Mouse (Mus musculus) embryonic stem cell, embryonic (primary cell): Measurements from ENCODE around the gene Kcns1.

ENCODE experiments used
- CTCF ChIA-PET, 4 experiments: fragments of 300-600 bp in 2 of 4; fragments of 350-600 bp in 2 of 4; sonication (Branson Sonifier 250); formaldehyde crosslinking; loops; one replicate each; lab custom pipeline; 2022; ENCODE audit warnings: inconsistent platforms in 2 of 4; lab: Charles Lee
- POLR2A ChIA-PET, 4 experiments: fragments of 300-600 bp in 2 of 4; fragments of 350-600 bp in 2 of 4; sonication (Branson Sonifier 250); formaldehyde crosslinking; loops; one replicate each; lab custom pipeline; 2022; ENCODE audit warnings: antibody characterized with exemption in 4 of 4, inconsistent platforms in 1 of 4; lab: Charles Lee

The Kcns1 gene

GRCm38 (mm10) chr2:164180124-164180523 lies 9.2 kb upstream of the Kcns1 start:
- CTCF ChIA-PET = interaction anchor here (0.5 to 2.3 kb wide), 20 partner anchors 10 to 1679 kb away, joined by 3 to 14 read pairs (median 3); partner anchors contain the start of genes Kcns1 (in 2 of the 4) and Wfdc12 (in 1 of the 4)
- POLR2A ChIA-PET = interaction anchor here in 2 of 4 experiments (0.6 to 1.4 kb wide), 8 partner anchors 9 to 86 kb away, joined by 3 to 11 read pairs (median 4); partner anchors contain the start of gene Kcns1 (in 1 of the 2)

- CTCF ChIA-PET = interaction anchor here in 2 of 4 experiments (0.6 to 0.9 kb wide), 3 partner anchors 9 to 420 kb away, joined by 3 to 14 read pairs (median 3); no protein-coding TSS in a partner anchor
- POLR2A ChIA-PET = no interaction called here
These were observed 6.9 kb upstream of the Kcns1 start for GRCm38 (mm10) chr2:164177831-164178230.

GRCm38 (mm10) chr2:164175850-164176249 lies 4.9 kb upstream of the Kcns1 start:
- ChIA-PET CTCF (interaction anchor here in 1 of 4 experiments (0.6 kb wide), 1 partner anchor 216 kb away, joined by 10 read pairs; no protein-coding TSS in a partner anchor), POLR2A (interaction anchor here in 1 of 4 experiments (0.6 to 1.2 kb wide), 3 partner anchors 35 to 106 kb away, joined by 3 read pairs; partner anchors contain the start of genes Stk4 and Tomm34)

GRCm38 (mm10) chr2:164174649-164175395 lies 3.9 kb upstream of the Kcns1 start:
- POLR2A ChIA-PET = interaction anchor here in 2 of 4 experiments (0.6 to 1.2 kb wide), 4 partner anchors 10 to 180 kb away, joined by 3 read pairs; partner anchors contain the start of genes Stk4 (in 1 of the 2) and Tomm34 (in 1 of the 2)
- CTCF ChIA-PET = interaction anchor here in 2 of 4 experiments (0.6 to 0.7 kb wide), 2 partner anchors 52 to 372 kb away, joined by 3 to 4 read pairs; no protein-coding TSS in a partner anchor

- POLR2A ChIA-PET = no interaction called here
- CTCF ChIA-PET = no interaction called here
These were observed 2.5 kb upstream of the Kcns1 start for GRCm38 (mm10) chr2:164173394-164173793.

GRCm38 (mm10) chr2:164170326-164170725 lies 587 bp downstream of the Kcns1 start:
- CTCF ChIA-PET = interaction anchor here in 2 of 4 experiments (1.6 to 3.1 kb wide), 2 partner anchors 10 kb away, joined by 8 to 14 read pairs; no protein-coding TSS in a partner anchor
- POLR2A ChIA-PET = no interaction called here

- CTCF ChIA-PET = interaction anchor here in 3 of 4 experiments (0.6 to 1.4 kb wide), 4 partner anchors 10 to 515 kb away, joined by 3 to 7 read pairs (median 6); partner anchors contain the start of gene Slpi (in 1 of the 3)
- POLR2A ChIA-PET = interaction anchor here in 2 of 4 experiments (1.1 to 2.3 kb wide), 5 partner anchors 12 to 111 kb away, joined by 3 to 5 read pairs (median 4); partner anchors contain the start of gene Tomm34 (in 2 of the 2)
These were observed 2.4 kb downstream of the Kcns1 start for GRCm38 (mm10) chr2:164168571-164168946.

- POLR2A ChIA-PET = interaction anchor here in 2 of 4 experiments (0.7 to 2.3 kb wide), 7 partner anchors 10 to 110 kb away, joined by 3 to 5 read pairs (median 3); partner anchors contain the start of gene Tomm34 (in 1 of the 2)
- CTCF ChIA-PET = interaction anchor here in 3 of 4 experiments (0.6 to 1.4 kb wide), 7 partner anchors 9 to 516 kb away, joined by 3 to 7 read pairs (median 5); partner anchors contain the start of gene Slpi (in 2 of the 3)
These were observed 3.0 kb downstream of the Kcns1 start for GRCm38 (mm10) chr2:164167752-164168570.

GRCm38 (mm10) chr2:164164941-164165340 lies 6.0 kb downstream of the Kcns1 start:
- CTCF ChIA-PET = interaction anchor here in 1 of 4 experiments (1.1 kb wide), 1 partner anchor 30 kb away, joined by 4 read pairs; no protein-coding TSS in a partner anchor
- POLR2A ChIA-PET = no interaction called here

- ChIA-PET POLR2A (interaction anchor here in 2 of 4 experiments (0.6 to 1.1 kb wide), 3 partner anchors 12 to 42 kb away, joined by 3 to 5 read pairs (median 3); no protein-coding TSS in a partner anchor), CTCF (interaction anchor here in 3 of 4 experiments (0.6 to 1.4 kb wide), 4 partner anchors 19 to 357 kb away, joined by 3 to 4 read pairs (median 4); no protein-coding TSS in a partner anchor)
These were observed 9.3 kb downstream of the Kcns1 start for GRCm38 (mm10) chr2:164161515-164162055.

GRCm38 (mm10) chr2:164158838-164159237 lies 12.1 kb downstream of the Kcns1 start:
- POLR2A ChIA-PET = interaction anchor here in 1 of 4 experiments (0.9 kb wide), 1 partner anchor 67 kb away, joined by 3 read pairs; no protein-coding TSS in a partner anchor
- CTCF ChIA-PET = interaction anchor here in 1 of 4 experiments (0.7 kb wide), 1 partner anchor 10 kb away, joined by 7 read pairs; no protein-coding TSS in a partner anchor

- CTCF ChIA-PET = no interaction called here
These were observed 14.8 kb downstream of the Kcns1 start for GRCm38 (mm10) chr2:164156158-164156557.

GRCm38 (mm10) chr2:164154007-164154406 lies 16.9 kb downstream of the Kcns1 start:
- ChIA-PET POLR2A (interaction anchor here in 2 of 4 experiments (0.6 to 1.6 kb wide), 4 partner anchors 12 to 1065 kb away, joined by 3 read pairs; no protein-coding TSS in a partner anchor), CTCF (interaction anchor here in 2 of 4 experiments (0.6 to 1.5 kb wide), 4 partner anchors 50 to 800 kb away, joined by 3 to 4 read pairs (median 4); partner anchors contain the start of gene Slpi (in 1 of the 2))

More at GRCm38 (mm10) chr2:164156158-164156557, 14.8 kb downstream of the Kcns1 start:
- POLR2A ChIA-PET = no interaction called here

GRCm38 (mm10) chr2:164152341-164152740 lies 18.6 kb downstream of the Kcns1 start:
- ChIA-PET CTCF (no interaction called here), POLR2A (interaction anchor here in 1 of 4 experiments (1.5 kb wide), 1 partner anchor 44 kb away, joined by 3 read pairs; no protein-coding TSS in a partner anchor)

- ChIA-PET CTCF (interaction anchor here in 3 of 4 experiments (0.6 to 2.7 kb wide), 4 partner anchors 24 to 679 kb away, joined by 3 to 8 read pairs (median 3); partner anchors contain the start of gene Slpi (in 1 of the 3)), POLR2A (interaction anchor here in 1 of 4 experiments (1.1 to 1.9 kb wide), 3 partner anchors 8 to 12 kb away, joined by 3 to 6 read pairs (median 4); no protein-coding TSS in a partner anchor)
These were observed 20.7 kb downstream of the Kcns1 start for GRCm38 (mm10) chr2:164150086-164150760.

GRCm38 (mm10) chr2:164146556-164146955 lies 24.4 kb downstream of the Kcns1 start:
- ChIA-PET CTCF (interaction anchor here in 2 of 4 experiments (0.5 to 1.3 kb wide), 2 partner anchors 261 to 560 kb away, joined by 3 read pairs; no protein-coding TSS in a partner anchor), POLR2A (interaction anchor here in 2 of 4 experiments (0.6 to 1.5 kb wide), 6 partner anchors 10 to 870 kb away, joined by 3 to 5 read pairs (median 3); partner anchors contain the start of gene Wfdc5 (in 1 of the 2))
